Mouse (Mus musculus) heart, adult 2 months (tissue): ENCODE measurements around the gene Ccno.

Experiments used
- CTCF ChIP-seq: fragments of 200-600 bp; IDR thresholded peaks from 2 replicates; pipeline ENCODE4 v1.8.1; 2022; ENCODE audit warnings: antibody characterized with exemption, mild to moderate bottlenecking, moderate library complexity
- EP300 ChIP-seq: fragments of 200-500 bp; IDR thresholded peaks from 2 replicates; pipeline ENCODE4 v1.6.1; 2011; ENCODE audit warnings: low read depth, low read length, control low read depth; ENCODE audit not compliant: insufficient read depth
- POLR2A ChIP-seq: fragments of 200-500 bp; IDR thresholded peaks from 2 replicates; pipeline ENCODE4 v1.6.1; 2011; ENCODE audit warnings: mild to moderate bottlenecking, low read depth, low read length, control low read depth; ENCODE audit not compliant: insufficient read depth

- no peak for TF ChIP-seq POLR2A
- TF ChIP-seq CTCF: no peak
- TF ChIP-seq EP300: no peak
Measured at GRCm38 (mm10) chr13:112988866-112989265, 1.3 kb downstream of the Ccno start.
